Mouse (Mus musculus) lung, postnatal 4 days (tissue): ENCODE data around the gene Olfr1099.

Source experiments
- DNase-seq, 2 experiments: peaks; one replicate each; pipeline ENCODE4 v3.0.0; 2021

Gene Olfr1099

DNA sequence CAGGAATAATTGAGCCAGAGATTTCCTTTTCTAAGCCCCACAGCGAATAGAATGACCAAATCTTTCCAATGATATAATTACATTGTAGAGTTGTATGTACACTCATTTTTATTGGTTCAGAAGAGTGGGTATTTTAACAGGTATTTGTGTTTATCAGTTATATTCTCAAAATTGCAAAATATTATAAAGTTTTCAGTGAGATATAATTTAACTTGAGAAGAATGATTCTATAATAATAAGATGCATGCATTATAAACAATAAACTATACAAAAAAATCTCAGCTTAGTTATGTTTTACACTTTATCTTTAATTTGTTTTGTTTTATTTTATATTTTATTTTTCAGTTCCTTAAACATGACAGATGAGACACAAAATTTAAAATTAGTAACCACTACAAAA, at the start of gene Olfr1099:
Olfr1099 (minus strand) TSS at position 101 of the 400 bp plus-strand sequence.
- no peak for DNase-seq

- no peak for DNase-seq
These were observed 37.6 kb upstream of the Olfr1099 start, which contains the start of gene Olfr1102 for GRCm38 (mm10) chr2:86998098-86998497. Gene Olfr1102, plus strand, starts transcription at chr2:86998398.

DNA sequence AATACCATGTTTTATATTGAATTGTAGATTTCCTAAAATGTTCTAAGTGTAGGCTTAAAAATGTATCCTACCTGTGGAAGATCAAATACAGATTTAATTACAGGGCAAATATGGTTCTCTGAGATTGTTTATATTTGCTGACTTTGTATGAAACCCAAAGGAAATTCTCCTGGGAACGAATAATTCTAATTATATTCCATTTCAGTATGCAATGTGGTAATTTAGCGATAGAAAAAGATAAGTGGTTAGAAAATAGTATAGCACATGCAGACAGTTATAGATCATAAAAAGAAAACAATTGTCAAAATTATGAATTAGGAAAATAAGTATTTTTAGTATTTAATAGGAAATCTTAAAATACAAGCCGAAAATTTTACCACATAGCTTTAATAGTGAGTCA, 30.6 kb upstream of the Olfr1099 start, which contains the start of gene Olfr1101:
Olfr1101 (minus strand) TSS at position 101 of the 400 bp plus-strand sequence.
- DNase-seq: no peak

DNA sequence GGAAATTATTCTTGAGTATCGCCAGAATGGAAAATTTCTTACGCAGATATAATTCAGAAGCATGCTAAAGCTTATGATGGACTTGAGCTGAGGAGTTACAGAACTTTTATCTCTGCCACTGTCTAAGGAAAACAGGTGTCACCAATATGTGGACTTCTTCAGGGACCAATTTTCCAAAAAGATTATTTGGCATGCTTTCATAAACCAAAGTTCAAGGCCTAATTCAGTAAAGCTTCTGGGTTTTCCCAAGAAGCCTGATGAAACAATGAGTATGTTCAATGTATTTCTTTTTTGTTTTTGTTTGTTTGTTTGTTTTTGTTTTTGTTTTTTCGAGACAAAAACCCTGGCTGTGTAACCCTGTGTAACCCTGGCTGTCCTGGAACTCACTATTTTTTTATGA, 19.4 kb upstream of the Olfr1099 start, which contains the start of gene Olfr1100:
Olfr1100 (minus strand) TSS at position 101 of the 400 bp plus-strand sequence.
- no peak for DNase-seq

DNA sequence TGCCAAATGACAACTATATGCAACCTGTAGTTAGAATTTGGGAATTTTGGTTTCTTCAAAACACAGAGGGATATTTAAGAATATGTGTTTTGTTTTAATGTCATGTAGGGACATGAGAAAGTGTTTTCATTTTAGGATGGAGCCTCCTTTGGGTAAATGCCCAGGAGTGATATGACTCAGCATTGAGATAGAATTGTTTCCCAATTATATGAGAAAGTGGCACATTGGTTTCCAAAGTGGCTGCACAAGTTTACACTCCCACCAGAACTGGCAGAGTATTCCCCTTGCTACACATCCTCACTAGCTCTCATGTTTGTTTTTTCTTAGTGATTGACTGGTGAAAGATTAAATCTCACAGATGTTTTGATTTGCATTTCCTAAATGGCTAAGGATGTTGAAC, 33.9 kb downstream of the Olfr1099 start:
- DNase-seq: no peak

GRCm38 (mm10) chr2:86924445-86924844, 36.0 kb downstream of the Olfr1099 start, which contains the start of gene Olfr1098:
Gene Olfr1098, minus strand, starts transcription at chr2:86924545.
- no peak for DNase-seq

DNA sequence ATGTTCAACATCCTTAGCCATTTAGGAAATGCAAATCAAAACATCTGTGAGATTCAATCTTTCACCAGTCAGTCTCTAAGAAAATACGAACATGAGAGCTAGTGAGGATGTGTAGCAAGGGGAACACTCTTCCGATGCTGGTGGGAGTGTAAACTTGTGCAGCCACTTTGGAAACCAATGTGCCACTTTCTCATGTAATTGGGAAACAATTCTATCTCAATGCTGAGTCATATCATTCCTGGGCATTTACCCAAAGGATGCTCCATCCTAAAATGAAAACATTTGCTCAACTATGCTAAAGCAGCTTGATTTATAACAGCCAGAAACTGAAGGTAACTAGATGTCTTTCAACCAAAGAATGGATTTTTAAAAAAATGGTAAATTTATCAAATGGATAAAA, 54.8 kb downstream of the Olfr1099 start:
- no peak for DNase-seq
